Mouse (Mus musculus) heart, adult 8-10 months (tissue): ENCODE results near the gene Cep126. TPM values are rescaled to one million over a fixed set of nuclear protein-coding genes. Genes with fewer than 3 reads are reported as not detected.

Experiments
- DNase-seq: peaks from one replicate; pipeline ENCODE4 v3.0.0; 2022; ENCODE audit warnings: low spot score
- total RNA-seq, 4 experiments: library from RNA; stranded (reverse); gene quantifications; 2 replicates each; pipeline ENCODE4 v1.2.4; 2022

Cep126 gene
- 1 to 10 TPM; 2.5 to 4.7 (median 3.4) TPM for total RNA-seq

DNA sequence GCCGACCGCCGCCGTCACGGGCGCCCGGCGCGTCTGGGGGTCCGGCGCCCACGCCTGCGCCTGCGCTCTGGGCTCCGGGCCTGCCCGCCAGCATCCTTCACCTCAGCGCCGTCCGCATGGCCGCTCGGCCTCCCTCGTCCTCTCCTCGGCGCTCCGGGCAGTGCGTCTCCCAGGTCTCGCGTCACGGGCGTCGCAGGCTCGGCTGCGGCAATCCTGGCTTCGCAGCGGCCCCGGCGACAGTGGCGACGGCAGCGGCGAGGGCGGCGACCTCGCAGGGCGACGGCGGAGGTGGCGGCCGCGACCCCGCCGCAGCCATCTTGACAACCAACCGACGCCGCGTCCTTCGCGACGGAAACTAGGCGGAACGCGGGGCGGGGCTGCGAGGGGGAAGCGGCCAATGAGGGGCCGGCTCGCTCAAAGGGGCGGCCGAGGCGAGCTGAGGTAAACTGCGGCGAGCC, at the start of gene Cep126:
Gene Cep126 (minus strand): TSS at position 178 of the 458 bp plus-strand sequence.
- DNase-seq, result peak; percentile 76

DNA sequence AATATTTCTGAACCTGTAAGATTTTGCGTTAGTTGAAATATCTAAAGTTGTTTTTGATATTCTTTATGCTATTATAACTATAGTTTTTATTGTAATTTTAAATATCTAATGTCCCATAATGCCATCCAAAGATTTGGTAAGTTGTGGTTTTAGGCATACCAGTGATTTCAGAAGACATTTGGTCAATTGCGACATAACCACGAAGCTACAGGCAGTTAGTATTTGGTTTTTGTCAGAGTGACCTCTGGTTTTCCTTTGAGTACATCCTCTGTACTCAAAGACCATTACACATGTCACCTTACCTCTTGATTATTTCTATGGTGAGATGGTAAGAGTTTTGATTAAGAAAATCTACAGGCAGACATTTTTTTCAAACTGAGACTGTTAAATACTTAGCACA, 45.5 kb upstream of the Cep126 start:
- no peak for DNase-seq

DNA sequence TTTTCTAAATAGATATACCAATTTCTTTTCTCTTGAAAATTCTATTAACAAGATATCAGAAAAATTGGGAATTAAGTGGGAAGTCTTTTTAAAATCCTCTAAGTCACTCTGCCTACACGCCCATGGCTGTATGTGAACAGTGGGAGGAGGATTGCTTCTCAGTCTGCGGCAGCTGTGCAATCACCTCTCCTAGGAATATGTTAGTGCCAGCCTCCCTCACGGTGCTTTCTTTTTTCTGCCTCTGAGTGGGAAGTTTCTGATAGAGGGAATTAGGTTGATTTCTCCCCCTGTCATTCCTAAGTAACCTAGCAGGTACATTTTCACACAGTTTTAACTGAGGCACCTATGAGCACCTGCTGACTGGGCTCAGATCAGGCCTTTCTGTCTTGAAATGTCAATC, 43.0 kb upstream of the Cep126 start:
- no peak for DNase-seq

DNA sequence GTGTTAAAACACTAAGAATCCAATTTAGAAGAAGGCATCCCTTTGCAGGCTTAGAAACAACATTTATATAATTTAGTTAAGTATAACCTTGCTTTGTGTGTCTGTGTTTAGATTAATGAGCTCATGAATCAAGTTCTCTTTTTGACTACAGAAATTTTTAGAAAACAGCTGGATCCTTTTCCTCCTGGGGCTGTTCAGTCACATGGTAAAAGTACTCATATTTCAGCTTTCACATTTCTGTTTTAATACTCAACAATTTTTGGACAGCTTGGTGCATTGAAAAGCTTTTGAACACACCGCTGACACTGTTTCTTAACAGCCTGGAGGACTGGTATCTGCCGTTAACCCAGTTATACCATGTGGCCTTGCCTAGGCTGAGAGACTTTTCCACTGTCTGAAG, 22.9 kb upstream of the Cep126 start:
- DNase-seq, result no peak

DNA sequence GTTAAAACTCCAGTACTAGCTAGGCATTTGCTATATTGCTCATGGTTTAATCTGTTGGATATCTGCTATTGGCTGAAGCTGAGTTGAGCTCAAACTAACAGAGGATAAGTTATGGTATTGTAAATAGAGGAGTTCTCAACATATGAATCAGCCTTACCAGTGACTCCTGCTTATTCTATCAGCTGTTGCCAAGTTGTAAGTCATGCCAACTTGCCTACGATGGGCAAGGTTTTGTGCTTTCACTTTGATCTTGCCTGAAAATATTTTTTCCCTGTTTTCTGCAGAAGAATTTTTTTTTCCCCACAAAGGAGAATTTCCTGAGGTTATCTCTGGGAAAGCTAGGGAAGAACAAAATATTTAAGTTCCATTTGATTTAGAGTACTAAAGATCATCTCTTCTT, 5.4 kb upstream of the Cep126 start:
- no peak for DNase-seq

GRCm38 (mm10) chr9:8133586-8134115, 443 bp downstream of the Cep126 start:
- DNase-seq, result no peak

GRCm38 (mm10) chr9:8123495-8123894, 10.6 kb downstream of the Cep126 start:
- DNase-seq, result no peak

DNA sequence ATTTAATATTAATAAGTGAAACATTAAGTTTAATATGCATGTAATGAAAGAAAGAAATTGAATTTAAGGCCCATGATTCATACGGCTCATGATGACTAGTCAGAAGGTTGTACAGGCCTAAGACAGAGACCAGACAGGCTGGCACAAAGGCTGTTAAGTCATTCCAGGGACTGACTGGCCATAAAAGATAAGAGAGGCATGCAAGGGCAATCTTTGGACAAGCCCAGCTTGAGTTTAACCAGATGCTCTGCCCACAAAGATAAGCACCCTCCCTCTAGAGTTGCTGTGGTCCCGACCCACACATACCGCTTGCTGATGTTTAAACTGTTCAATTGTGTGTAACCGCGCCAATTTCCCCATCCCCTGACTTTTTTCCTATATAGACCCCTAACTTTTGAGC, 19.6 kb downstream of the Cep126 start:
- DNase-seq, result no peak

DNA sequence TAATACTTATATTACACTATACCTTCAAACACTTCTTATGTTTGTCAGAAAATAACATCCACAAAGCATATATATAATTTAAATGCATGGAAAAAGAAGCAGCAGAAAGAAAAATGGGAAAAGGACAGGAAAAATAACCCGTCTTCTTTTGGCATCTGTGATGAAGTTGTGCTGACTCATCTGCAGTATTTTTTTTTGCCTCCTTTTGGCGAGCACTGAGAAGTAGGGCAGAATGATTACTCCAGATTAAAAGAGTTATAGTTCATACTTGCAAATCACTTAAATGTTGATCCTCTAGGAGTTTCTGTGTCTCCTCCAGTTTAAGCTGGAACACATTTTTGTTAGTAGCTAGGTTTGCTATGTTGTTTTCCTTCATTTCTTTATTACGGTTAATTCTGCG, 31.0 kb downstream of the Cep126 start:
- DNase-seq, result no peak

- no peak for DNase-seq
Observed at GRCm38 (mm10) chr9:8100962-8101361, 33.1 kb downstream of the Cep126 start.

GRCm38 (mm10) chr9:8078882-8079281, 55.2 kb downstream of the Cep126 start:
- DNase-seq, result no peak

DNA sequence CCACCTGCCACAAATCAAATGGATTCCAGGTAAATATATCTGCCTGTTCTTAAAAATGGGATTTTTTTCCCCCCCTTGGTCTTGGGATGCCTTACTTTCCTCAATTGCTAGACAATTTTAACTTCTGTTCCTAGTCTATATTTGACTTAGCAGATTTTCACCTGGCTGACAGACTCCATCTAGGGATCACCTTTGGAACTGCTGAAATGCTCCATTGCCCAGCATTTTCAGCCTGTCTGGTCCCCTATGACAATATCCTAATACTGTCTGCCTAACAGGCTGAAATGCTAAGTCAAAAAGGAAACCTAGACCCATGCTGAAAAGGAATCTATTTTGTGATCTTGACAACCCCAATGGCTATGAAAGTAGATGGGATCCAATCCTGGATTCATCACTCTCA, 59.7 kb downstream of the Cep126 start:
- peak; percentile 6 for DNase-seq

GRCm38 (mm10) chr9:8073203-8073755, 60.8 kb downstream of the Cep126 start:
- DNase-seq, result no peak

- DNase-seq, result no peak
Observed at GRCm38 (mm10) chr9:8059636-8060035, 74.5 kb downstream of the Cep126 start.

DNA sequence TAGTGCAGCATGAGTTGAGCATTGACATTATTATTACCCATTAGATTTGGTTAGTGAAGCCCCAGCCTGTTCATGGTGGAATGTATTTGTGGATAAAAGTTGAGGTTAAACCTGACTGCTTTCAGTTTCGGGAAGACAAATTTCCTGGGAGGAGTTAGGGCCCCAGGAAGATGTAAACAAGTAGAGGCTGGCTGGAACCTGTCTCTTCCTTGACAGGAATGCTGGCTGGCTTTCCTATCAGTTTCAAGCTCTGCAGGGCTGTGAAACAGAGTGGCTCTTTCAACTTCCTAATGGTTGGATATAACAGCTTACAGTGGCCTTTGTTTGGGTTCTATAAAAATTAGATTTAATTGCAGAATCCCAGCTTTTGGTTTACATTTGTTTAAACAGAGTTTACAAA, 79.3 kb downstream of the Cep126 start:
- no peak for DNase-seq

DNA sequence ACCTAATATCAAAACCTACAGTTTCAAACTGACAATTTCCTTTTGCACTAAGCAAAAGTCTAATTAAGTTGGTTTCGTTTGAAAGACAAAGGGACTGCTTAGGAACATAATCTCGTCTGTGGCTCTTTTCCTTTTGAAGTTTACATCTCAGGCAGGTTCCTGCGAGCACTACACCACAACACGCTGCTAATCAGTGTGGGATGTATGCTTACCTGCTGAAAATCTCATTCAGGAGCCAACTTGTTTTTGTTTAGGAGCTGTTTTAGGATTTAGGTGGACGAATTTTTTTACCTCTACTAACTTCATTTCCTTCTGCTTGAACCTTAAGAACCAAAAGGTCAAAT, 91.1 kb downstream of the Cep126 start:
- no peak for DNase-seq

DNA sequence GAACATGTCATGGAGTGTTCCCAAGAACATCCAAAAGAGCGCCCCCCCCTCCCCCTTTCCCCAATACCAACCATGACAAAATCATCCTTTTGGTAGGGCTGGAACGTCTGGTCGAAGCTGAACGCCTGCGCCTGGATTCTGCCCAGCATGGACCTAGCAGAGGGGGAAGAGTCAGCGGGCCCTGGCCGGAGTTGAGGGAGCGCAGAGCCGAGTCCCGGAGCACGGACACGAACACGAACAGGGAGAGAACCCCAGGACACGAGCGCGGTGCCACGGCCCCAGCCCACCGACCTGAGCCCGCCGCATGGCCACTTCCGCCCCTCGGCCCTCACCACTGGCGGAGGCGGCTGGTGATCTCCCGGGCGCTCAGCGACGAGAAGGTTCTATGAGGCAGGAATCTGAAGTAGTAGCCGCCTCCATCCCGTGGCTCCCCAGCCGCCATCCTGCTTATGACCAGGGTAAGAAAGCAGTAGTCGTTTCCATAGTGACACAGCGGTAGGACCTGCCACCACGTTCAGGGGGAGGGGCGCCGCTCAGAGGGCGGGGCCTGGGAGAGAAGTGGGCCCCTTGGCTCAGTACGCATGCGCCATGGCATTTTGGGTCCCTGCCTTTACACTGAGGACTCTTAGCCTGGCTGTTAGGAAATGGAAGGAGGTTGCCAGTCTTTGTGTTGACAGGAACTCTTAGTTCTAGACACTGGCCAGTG, 91.6 kb downstream of the Cep126 start, which contains the start of gene Cfap300:
Gene Cfap300 (minus strand): TSS at position 486 of the 706 bp plus-strand sequence.
- peak; percentile 97 for DNase-seq

DNA sequence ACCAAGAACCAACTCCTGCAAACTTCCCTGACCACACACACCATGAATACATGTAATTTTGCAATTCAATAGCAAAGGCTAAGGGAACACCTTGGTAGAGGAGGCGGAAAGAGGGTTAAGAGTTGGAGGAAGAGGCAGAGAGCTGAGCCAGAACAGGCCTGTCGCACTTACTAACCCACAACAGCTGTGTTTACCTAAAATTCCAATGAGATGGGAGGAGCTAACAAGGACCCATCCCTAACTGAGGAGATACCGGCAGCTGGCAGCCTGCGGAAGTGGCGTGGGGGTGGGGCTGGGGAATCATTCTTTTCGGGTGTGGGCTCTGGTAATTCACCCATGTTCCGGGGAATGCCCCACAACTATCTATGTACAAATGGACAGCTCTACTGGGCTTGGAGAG, 98.5 kb downstream of the Cep126 start:
- no peak for DNase-seq

- DNase-seq, result no peak
Observed at GRCm38 (mm10) chr9:8035091-8035490, 99.0 kb downstream of the Cep126 start.

DNA sequence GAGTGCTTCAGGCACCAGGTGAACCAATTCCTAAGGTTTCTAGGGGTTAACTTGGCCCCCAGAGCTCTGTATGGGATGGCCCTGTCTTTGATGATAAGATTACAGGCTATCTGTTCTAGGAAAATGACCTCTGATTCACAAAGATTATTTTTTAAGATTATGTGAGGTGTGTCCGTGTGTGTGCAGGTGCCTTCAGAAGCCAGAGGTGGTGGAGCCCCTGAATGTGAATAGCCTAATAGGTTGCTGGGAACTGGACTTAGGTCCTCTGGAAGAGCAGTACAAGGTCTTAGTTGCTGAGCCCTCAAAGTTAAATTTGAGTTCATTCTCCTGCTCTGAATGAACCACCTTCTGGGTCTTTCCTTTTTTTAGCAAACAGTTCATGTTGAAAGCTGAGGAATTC, 100.0 kb downstream of the Cep126 start:
- no peak for DNase-seq

DNA sequence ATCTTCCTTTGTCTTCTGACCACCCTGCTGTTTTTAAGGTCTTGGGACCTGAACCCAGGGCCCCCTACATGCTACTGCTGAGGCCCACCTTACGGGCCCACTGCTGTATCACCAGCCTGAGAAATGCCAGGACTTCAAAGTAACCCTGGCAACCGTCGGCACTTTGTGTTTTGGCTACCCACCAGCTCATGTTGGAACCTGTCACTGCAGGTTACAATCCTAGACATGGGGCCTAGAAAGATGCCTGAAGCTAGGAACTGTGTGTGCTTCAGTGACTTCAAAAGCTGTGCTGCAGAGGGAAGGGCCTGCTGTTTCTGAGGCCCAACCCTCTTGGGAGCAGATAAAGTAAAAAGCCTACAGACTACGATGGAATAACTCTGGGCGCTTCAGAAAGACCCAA, 101.2 kb downstream of the Cep126 start:
- DNase-seq, result no peak
